Mouse (Mus musculus): ENCODE results near the gene Grb2. TPM values are rescaled to one million over a fixed set of nuclear protein-coding genes. Genes with fewer than 3 reads are reported as not detected.
"Not testable (repeated sequence)": the region's sequence is repeated elsewhere in the genome, so short reads cannot be mapped to it uniquely, and the experiment has no call there.

The Grb2 gene
- total and polyA plus RNA-seq, 2 experiments from 2014 or later = 68.0 to 159 TPM

GRCm38 (mm10) chr11:115654128-115654527, 54.3 kb downstream of the Grb2 start:
- no peak for TF ChIP-seq CTCF (IDR thresholded peaks at IDR 0.05; ENCODE audit: low read depth)
- H3K4me1 ChIP-seq (ENCODE audit: insufficient read depth, low read length) = no peaks in the 10 kb centered on the region
- no peak for ATAC-seq
- H3K36me3 ChIP-seq (ENCODE audit: insufficient read depth, low read length) = peaks cover 8% of the 10 kb centered on the region; the same call in 1 of the 2 replicates
- H3K27me3 ChIP-seq (ENCODE audit: insufficient read depth, low read length) = no peaks in the 10 kb centered on the region
- no peak overlapping the region for H3K27ac ChIP-seq
- no peaks in the 10 kb centered on the region for H3K9me3 ChIP-seq (ENCODE audit: low read length)
- no peak overlapping the region for H3K9ac ChIP-seq (replicated peaks; ENCODE audit: low read length)
- no peak for DNase-seq (ENCODE audit: low spot score)
- H3K4me3 ChIP-seq (ENCODE audit: low read length) = no peak overlapping the region
- no peak overlapping the region for H3K4me2 ChIP-seq (ENCODE audit: low read depth, low read length)
- 85% methylated on average over 2 of the region's 2 CpGs for WGBS

- no peak for ATAC-seq
- TF ChIP-seq CTCF (IDR thresholded peaks at IDR 0.05; ENCODE audit: low read depth) = no peak
- no peaks in the 10 kb centered on the region for H3K4me1 ChIP-seq (ENCODE audit: insufficient read depth, low read length)
Observed at GRCm38 (mm10) chr11:115653194-115653593, 55.2 kb downstream of the Grb2 start.

GRCm38 (mm10) chr11:115651680-115652079, 56.7 kb downstream of the Grb2 start:
- Histone ChIP-seq H3K9ac (replicated peaks; ENCODE audit: low read length) (no peak overlapping the region), H3K36me3 (ENCODE audit: insufficient read depth, low read length) (peaks cover 8% of the 10 kb centered on the region; the same call in 1 of the 2 replicates), H3K4me1 (ENCODE audit: insufficient read depth, low read length) (no peaks in the 10 kb centered on the region), H3K9me3 (ENCODE audit: low read length) (no peaks in the 10 kb centered on the region), H3K27ac (no peak overlapping the region), H3K27me3 (ENCODE audit: insufficient read depth, low read length) (no peaks in the 10 kb centered on the region), H3K4me3 (ENCODE audit: low read length) (no peak overlapping the region), H3K4me2 (ENCODE audit: low read depth, low read length) (no peak overlapping the region)
- DNase-seq (ENCODE audit: low spot score) = no peak
- TF ChIP-seq CTCF (IDR thresholded peaks at IDR 0.05; ENCODE audit: low read depth) = no peak
- 86% methylated on average over 3 of the region's 3 CpGs for WGBS
- ATAC-seq = no peak

More at GRCm38 (mm10) chr11:115653194-115653593, 55.2 kb downstream of the Grb2 start:
- H3K27ac ChIP-seq = no peak overlapping the region
- H3K4me2 ChIP-seq (ENCODE audit: low read depth, low read length) = no peak overlapping the region
- DNase-seq (ENCODE audit: low spot score) = no peak
- WGBS = 84% methylated on average over 3 of the region's 3 CpGs
- H3K36me3 ChIP-seq (ENCODE audit: insufficient read depth, low read length) = peaks cover 8% of the 10 kb centered on the region; the same call in 1 of the 2 replicates
- H3K4me3 ChIP-seq (ENCODE audit: low read length) = no peak overlapping the region
- no peaks in the 10 kb centered on the region for H3K9me3 ChIP-seq (ENCODE audit: low read length)
- H3K27me3 ChIP-seq (ENCODE audit: insufficient read depth, low read length) = no peaks in the 10 kb centered on the region
- no peak overlapping the region for H3K9ac ChIP-seq (replicated peaks; ENCODE audit: low read length)

- peak; percentile 71 for DNase-seq (ENCODE audit: low spot score)
- no peak for ATAC-seq
- WGBS = 28% methylated on average over 10 of the region's 10 CpGs
- Histone ChIP-seq H3K4me3 (ENCODE audit: low read length) (no peak overlapping the region), H3K27ac (peak overlapping the region; percentile 54; the same call in 1 of the 2 replicates), H3K27me3 (ENCODE audit: insufficient read depth, low read length) (no peaks in the 10 kb centered on the region), H3K9me3 (ENCODE audit: low read length) (no peaks in the 10 kb centered on the region), H3K36me3 (ENCODE audit: insufficient read depth, low read length) (peaks cover 4% of the 10 kb centered on the region; the same call in 1 of the 2 replicates), H3K4me2 (ENCODE audit: low read depth, low read length) (no peak overlapping the region), H3K4me1 (ENCODE audit: insufficient read depth, low read length) (no peaks in the 10 kb centered on the region), H3K9ac (replicated peaks; ENCODE audit: low read length) (no peak overlapping the region)
- no peak for TF ChIP-seq CTCF (IDR thresholded peaks at IDR 0.05; ENCODE audit: low read depth)
Observed at GRCm38 (mm10) chr11:115649706-115650105, 58.7 kb downstream of the Grb2 start.

- WGBS = 54% methylated on average over 6 of the region's 6 CpGs
Observed at GRCm38 (mm10) chr11:115647459-115647858, 60.9 kb downstream of the Grb2 start.

GRCm38 (mm10) chr11:115646439-115646838, 62.0 kb downstream of the Grb2 start:
- 95% methylated on average over 9 of the region's 9 CpGs for WGBS
- TF ChIP-seq CTCF (IDR thresholded peaks at IDR 0.05; ENCODE audit: low read depth) = no peak
- Histone ChIP-seq H3K4me1 (ENCODE audit: insufficient read depth, low read length) (no peaks in the 10 kb centered on the region), H3K27me3 (ENCODE audit: insufficient read depth, low read length) (no peaks in the 10 kb centered on the region), H3K27ac (no peak overlapping the region), H3K9ac (replicated peaks; ENCODE audit: low read length) (no peak overlapping the region), H3K36me3 (ENCODE audit: insufficient read depth, low read length) (peaks cover 4% of the 10 kb centered on the region; the same call in 1 of the 2 replicates), H3K4me2 (ENCODE audit: low read depth, low read length) (no peak overlapping the region), H3K9me3 (ENCODE audit: low read length) (no peaks in the 10 kb centered on the region), H3K4me3 (ENCODE audit: low read length) (no peak overlapping the region)
- ATAC-seq (no peak), DNase-seq (ENCODE audit: low spot score) (no peak)

More at GRCm38 (mm10) chr11:115647459-115647858, 60.9 kb downstream of the Grb2 start:
- H3K27me3 ChIP-seq (ENCODE audit: insufficient read depth, low read length) = no peaks in the 10 kb centered on the region
- H3K36me3 ChIP-seq (ENCODE audit: insufficient read depth, low read length) = peaks cover 4% of the 10 kb centered on the region; the same call in 1 of the 2 replicates
- no peak overlapping the region for H3K4me3 ChIP-seq (ENCODE audit: low read length)
- DNase-seq (ENCODE audit: low spot score) (peak; percentile 87), ATAC-seq (no peak)
- TF ChIP-seq CTCF (IDR thresholded peaks at IDR 0.05; ENCODE audit: low read depth) = peak; percentile 79
- H3K4me2 ChIP-seq (ENCODE audit: low read depth, low read length) = no peak overlapping the region
- H3K27ac ChIP-seq = no peak overlapping the region
- no peak overlapping the region for H3K9ac ChIP-seq (replicated peaks; ENCODE audit: low read length)
- H3K9me3 ChIP-seq (ENCODE audit: low read length) = no peaks in the 10 kb centered on the region
- no peaks in the 10 kb centered on the region for H3K4me1 ChIP-seq (ENCODE audit: insufficient read depth, low read length)

- not testable (repeated sequence) for H3K4me3 ChIP-seq (ENCODE audit: low read length)
- 86% methylated on average over 14 of the region's 14 CpGs for WGBS
Observed at GRCm38 (mm10) chr11:115645498-115645897, 62.9 kb downstream of the Grb2 start.

More at GRCm38 (mm10) chr11:115645498-115645897, 62.9 kb downstream of the Grb2 start:
- H3K27ac ChIP-seq; H3K36me3 ChIP-seq (ENCODE audit: insufficient read depth, low read length); H3K27me3 ChIP-seq (ENCODE audit: insufficient read depth, low read length); H3K4me2 ChIP-seq (ENCODE audit: low read depth, low read length); H3K9ac ChIP-seq (replicated peaks; ENCODE audit: low read length); DNase-seq (ENCODE audit: low spot score); ATAC-seq; H3K4me1 ChIP-seq (ENCODE audit: insufficient read depth, low read length); H3K9me3 ChIP-seq (ENCODE audit: low read length): not testable (repeated sequence)

Measured in hindbrain, postnatal 0 days (tissue).